Mouse (Mus musculus): ENCODE results near the gene Mms19. TPM values are rescaled to one million over a fixed set of nuclear protein-coding genes. Genes with fewer than 3 reads are reported as not detected.

Gene Mms19
- polyA plus RNA-seq (2016; fragmentation: Nextera tagmentation; extraction: Ambion mirVana) = 35.5 and 37.8 TPM in 2 replicates

DNA sequence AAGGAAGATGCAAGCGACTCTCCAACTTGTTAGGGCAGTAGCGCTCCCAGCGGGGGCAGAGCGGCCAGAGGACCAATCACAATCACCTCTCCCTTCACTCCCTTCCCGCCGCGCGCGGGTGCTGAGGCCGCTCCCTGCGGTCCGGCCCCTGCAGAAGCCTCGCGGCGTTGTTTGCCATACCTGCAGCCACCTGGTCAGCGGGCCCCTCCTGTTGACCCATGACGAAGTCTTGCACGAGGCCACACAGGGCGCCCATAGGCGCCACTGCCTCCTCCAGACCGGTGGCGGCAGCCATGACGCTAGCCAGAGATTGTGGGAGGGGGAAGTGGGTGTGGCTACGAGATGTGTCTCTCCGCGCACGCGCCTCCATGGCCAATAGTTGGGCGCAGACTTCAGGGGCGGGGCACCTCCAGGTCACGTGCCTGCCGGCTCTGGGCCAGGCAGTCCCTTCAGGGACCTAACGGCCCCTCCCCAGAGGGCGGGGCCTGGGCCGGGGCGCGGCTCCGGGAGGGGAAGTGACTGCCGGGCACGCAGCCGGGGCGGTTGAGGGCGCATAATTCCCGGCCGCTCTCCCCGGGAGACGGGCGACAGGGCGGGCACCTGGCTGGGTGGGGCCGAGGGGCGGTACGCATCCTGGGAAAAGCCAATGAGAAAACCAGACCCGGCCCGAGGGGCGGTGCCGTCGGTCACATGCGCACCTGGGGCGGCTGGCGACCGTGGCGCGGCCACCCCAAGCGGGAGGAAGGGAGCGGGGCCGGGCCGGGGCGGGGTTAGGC, at the start of gene Mms19:
Gene Mms19 (minus strand): TSS at position 339 of the 776 bp plus-strand sequence.
- Histone ChIP-seq H3K9ac (replicated peaks) (peak within 1 kb of the TSS; percentile 78), H3K9me3 (no peaks in the 10 kb centered on the region), H3K36me3 (no peaks in the 10 kb centered on the region), H3K27me3 (peaks cover 19% of the 10 kb centered on the region), H3K4me3 (peak within 1 kb of the TSS; percentile 63), H3K4me2 (replicated peaks) (peak within 1 kb of the TSS; percentile 97), H3K4me1 (peaks cover 12% of the 10 kb centered on the region), H3K27ac (replicated peaks) (peak within 1 kb of the TSS; percentile 71)
- WGBS = under 1% methylated on average over 61 of the region's 68 CpGs
- peak; percentile 96 for ATAC-seq (ENCODE audit: low FRiP score, low read depth)

- Histone ChIP-seq H3K27me3 (no peaks in the 10 kb centered on the region), H3K27ac (replicated peaks) (no peak overlapping the region), H3K4me3 (no peak overlapping the region), H3K4me1 (no peaks in the 10 kb centered on the region; the same call in 1 of the 2 replicates), H3K4me2 (replicated peaks) (no peak overlapping the region), H3K9ac (replicated peaks) (no peak overlapping the region), H3K36me3 (no peaks in the 10 kb centered on the region), H3K9me3 (no peaks in the 10 kb centered on the region)
- 0 out of 2 replicates have a peak, but pooled peaks have one; percentile 27 for ATAC-seq (ENCODE audit: low FRiP score, low read depth)
- 10% methylated on average over 5 of the region's 5 CpGs for WGBS
Observed at GRCm38 (mm10) chr19:42026158-42026557, 45.2 kb upstream of the Mms19 start.

DNA sequence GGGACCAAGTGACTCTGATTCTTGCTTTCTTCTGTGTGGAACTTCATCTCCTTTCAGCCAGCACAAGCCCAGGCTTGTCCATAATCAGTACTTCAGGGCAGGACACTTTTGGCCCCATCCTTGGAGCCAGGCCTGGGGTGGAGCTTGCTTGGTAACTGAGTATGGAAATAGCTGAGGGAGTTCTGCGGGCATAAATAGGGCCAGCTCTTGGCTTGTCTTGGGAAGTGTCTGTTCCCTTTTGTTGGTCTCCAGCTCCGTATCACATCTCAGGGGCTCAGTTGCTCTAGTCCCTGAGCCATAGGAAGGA, 41.5 kb upstream of the Mms19 start:
- Histone ChIP-seq H3K36me3 (no peaks in the 10 kb centered on the region), H3K4me2 (replicated peaks) (no peak overlapping the region), H3K27ac (replicated peaks) (no peak overlapping the region), H3K4me3 (no peak overlapping the region), H3K9me3 (no peaks in the 10 kb centered on the region), H3K27me3 (no peaks in the 10 kb centered on the region), H3K9ac (replicated peaks) (no peak overlapping the region), H3K4me1 (no peaks in the 10 kb centered on the region; the same call in 1 of the 2 replicates)
- 78% methylated on average over 2 of the region's 2 CpGs for WGBS
- no peak for ATAC-seq (ENCODE audit: low FRiP score, low read depth)

DNA sequence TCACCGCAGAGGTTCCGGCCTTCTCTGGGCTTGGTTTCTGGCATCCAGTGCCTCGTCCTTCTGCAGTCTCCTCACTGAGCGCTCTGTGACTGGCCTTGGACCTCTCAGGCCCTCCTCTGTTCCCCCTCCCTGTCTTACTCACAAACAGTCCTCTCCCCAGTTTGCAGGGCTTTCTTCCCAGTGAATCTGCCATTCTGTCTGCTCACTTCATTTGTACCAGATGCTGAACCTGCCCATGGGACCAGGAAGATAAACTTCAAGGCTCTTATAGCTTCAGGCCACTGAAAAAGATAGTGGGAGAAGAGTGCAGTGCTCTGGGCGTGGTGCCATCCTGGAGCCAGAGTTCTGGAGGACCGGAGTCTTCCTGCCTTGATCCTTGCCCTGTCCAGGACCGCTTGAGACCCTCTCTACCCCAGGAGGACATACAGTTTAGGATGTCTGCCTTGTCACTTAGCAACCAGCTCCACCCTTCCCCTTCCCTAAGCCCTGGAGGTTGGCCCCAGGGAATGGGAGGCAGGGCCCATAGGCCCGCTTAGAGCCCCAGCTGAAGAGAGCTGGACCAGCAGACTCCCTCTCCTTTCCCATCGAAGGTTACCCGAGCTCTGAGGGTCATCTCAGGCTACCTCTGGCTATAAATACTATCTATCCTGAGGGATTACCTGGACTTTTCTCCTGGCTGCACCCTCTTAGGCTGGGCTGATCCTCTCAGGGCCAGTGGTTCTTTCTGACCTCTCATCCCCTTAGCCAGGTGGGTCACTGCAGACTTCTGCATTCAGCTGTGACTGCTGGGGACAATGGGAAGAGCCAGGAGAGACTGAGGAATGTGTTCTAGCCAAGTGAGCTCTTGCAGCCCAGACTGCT, 41.0 kb upstream of the Mms19 start:
- Histone ChIP-seq H3K9ac (replicated peaks) (no peak overlapping the region), H3K4me2 (replicated peaks) (no peak overlapping the region), H3K9me3 (no peaks in the 10 kb centered on the region), H3K27ac (replicated peaks) (no peak overlapping the region), H3K36me3 (no peaks in the 10 kb centered on the region), H3K4me3 (no peak overlapping the region), H3K27me3 (no peaks in the 10 kb centered on the region), H3K4me1 (peaks cover 4% of the 10 kb centered on the region; the same call in 1 of the 2 replicates)
- WGBS = 55% methylated on average over 10 of the region's 10 CpGs
- no peak for ATAC-seq (ENCODE audit: low FRiP score, low read depth)

- Histone ChIP-seq H3K4me2 (replicated peaks) (no peak overlapping the region), H3K4me3 (no peak overlapping the region), H3K36me3 (no peaks in the 10 kb centered on the region), H3K27ac (replicated peaks) (0 out of 2 replicates have a peak overlapping the region, but pooled peaks have one; percentile 20), H3K27me3 (no peaks in the 10 kb centered on the region), H3K9ac (replicated peaks) (no peak overlapping the region), H3K4me1 (peaks cover 4% of the 10 kb centered on the region; the same call in 1 of the 2 replicates), H3K9me3 (no peaks in the 10 kb centered on the region)
- ATAC-seq (ENCODE audit: low FRiP score, low read depth) = no peak
- WGBS = 40% methylated on average over 4 of the region's 4 CpGs
Observed at GRCm38 (mm10) chr19:42019011-42019522, 38.1 kb upstream of the Mms19 start.

DNA sequence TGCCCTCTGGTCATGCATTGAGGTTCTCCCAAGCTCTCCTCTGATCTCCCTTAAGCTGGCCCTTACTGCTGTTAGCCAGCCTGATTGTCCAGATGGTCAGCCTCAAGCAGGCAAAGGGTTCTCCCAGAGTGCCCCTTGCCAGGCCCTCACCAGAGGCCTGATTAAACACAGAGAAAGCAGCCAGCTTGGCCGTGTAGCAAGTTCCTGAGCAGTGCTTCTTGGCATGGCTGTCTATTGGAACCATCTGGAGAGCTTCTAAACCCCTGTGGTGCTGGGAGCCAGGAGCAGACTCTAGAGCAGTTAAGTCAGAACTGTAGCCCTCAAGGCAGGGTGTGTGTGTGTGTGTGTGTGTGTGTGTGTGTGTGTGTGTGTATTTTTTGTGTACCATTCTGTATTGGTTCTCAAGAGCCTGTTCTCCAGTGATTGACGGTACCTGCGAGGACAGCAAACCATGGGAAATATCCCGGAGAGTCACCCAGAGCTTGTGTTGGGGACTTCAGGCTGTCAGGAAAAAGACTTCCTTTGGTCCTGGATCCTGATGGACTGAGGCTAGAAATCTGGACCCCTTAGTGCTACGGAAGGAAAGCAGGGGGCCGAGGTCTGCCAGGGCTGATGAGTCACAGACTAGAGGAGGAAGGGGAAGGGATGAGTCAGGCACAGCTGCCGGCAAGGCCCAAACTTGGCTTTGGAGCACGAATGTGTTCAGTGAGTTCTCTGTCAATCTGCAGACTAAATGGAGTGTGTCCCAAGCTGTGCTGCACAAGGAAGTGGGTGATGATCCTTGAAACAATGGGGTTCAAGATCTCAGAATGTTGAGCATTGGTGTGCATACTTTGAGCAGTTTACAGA, 36.7 kb upstream of the Mms19 start:
- Histone ChIP-seq H3K4me3 (no peak overlapping the region), H3K9ac (replicated peaks) (no peak overlapping the region), H3K9me3 (no peaks in the 10 kb centered on the region), H3K27me3 (no peaks in the 10 kb centered on the region), H3K36me3 (no peaks in the 10 kb centered on the region), H3K27ac (replicated peaks) (0 out of 2 replicates have a peak overlapping the region, but pooled peaks have one; percentile 8), H3K4me1 (peaks cover 4% of the 10 kb centered on the region; the same call in 1 of the 2 replicates), H3K4me2 (replicated peaks) (no peak overlapping the region)
- ATAC-seq (ENCODE audit: low FRiP score, low read depth) = no peak
- 76% methylated on average over 8 of the region's 8 CpGs for WGBS

GRCm38 (mm10) chr19:42016840-42017239, 35.9 kb upstream of the Mms19 start:
- H3K36me3 ChIP-seq = no peaks in the 10 kb centered on the region
- H3K9me3 ChIP-seq = no peaks in the 10 kb centered on the region
- peaks cover 4% of the 10 kb centered on the region; the same call in 1 of the 2 replicates for H3K4me1 ChIP-seq
- 0 out of 2 replicates have a peak overlapping the region, but pooled peaks have one; percentile 8 for H3K27ac ChIP-seq (replicated peaks)
- no peak overlapping the region for H3K4me2 ChIP-seq (replicated peaks)
- ATAC-seq (ENCODE audit: low FRiP score, low read depth) = no peak
- no peak overlapping the region for H3K9ac ChIP-seq (replicated peaks)
- no peaks in the 10 kb centered on the region for H3K27me3 ChIP-seq
- no peak overlapping the region for H3K4me3 ChIP-seq
- WGBS = 61% methylated on average over 5 of the region's 5 CpGs

DNA sequence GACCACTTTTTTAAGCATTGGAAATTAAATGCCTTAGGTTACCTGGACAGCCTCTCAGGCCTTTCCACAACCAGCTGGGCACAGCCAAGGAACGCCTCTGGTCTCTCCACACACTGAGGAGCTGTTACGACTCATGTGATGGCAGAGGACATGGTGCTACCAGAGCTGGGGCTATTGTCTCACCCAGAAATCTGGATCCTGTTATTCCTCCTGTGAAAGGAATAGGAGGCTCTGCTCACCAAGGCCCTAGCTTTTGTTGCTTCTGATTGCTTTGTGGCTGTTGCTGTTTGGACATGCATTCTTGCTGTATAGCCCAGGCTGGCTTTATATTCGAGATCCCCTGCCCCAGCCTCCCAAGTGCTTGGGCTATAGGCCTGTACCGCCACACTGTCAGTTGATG, 35.3 kb upstream of the Mms19 start:
- H3K27ac ChIP-seq (replicated peaks) = no peak overlapping the region
- H3K9ac ChIP-seq (replicated peaks) = no peak overlapping the region
- H3K36me3 ChIP-seq = no peaks in the 10 kb centered on the region
- H3K4me3 ChIP-seq = no peak overlapping the region
- no peaks in the 10 kb centered on the region for H3K27me3 ChIP-seq
- H3K4me2 ChIP-seq (replicated peaks) = no peak overlapping the region
- H3K4me1 ChIP-seq = peaks cover 4% of the 10 kb centered on the region; the same call in 1 of the 2 replicates
- no peak for ATAC-seq (ENCODE audit: low FRiP score, low read depth)
- no peaks in the 10 kb centered on the region for H3K9me3 ChIP-seq
- WGBS = 68% methylated on average over 4 of the region's 4 CpGs

DNA sequence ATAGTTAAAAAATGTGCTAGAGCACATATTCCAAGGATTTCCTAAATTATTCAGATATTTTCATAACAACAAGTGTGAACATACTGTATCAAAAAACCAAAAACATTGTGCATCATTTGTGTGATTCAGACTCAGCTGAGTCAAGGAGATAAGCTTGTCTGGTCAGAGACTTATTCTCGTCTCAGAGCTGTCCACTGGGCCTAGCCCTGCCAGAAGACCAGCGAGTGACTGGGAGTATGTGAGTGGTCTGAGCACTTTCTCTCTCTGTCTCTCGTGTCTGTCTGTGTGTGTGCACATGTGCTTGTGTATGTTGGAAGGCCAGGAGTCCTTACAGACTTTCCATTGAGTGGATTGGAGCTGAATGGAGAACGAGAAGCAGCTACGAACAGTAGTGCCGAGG, 34.0 kb upstream of the Mms19 start:
- peaks cover 6% of the 10 kb centered on the region; the same call in 1 of the 2 replicates for H3K4me1 ChIP-seq
- H3K4me2 ChIP-seq (replicated peaks) = no peak overlapping the region
- no peak for ATAC-seq (ENCODE audit: low FRiP score, low read depth)
- no peaks in the 10 kb centered on the region for H3K36me3 ChIP-seq
- WGBS = 77% methylated on average over 6 of the region's 6 CpGs
- no peak overlapping the region for H3K9ac ChIP-seq (replicated peaks)
- H3K9me3 ChIP-seq = no peaks in the 10 kb centered on the region
- no peak overlapping the region for H3K4me3 ChIP-seq
- H3K27ac ChIP-seq (replicated peaks) = no peak overlapping the region
- H3K27me3 ChIP-seq = no peaks in the 10 kb centered on the region

GRCm38 (mm10) chr19:42014231-42014825, 33.4 kb upstream of the Mms19 start:
- ATAC-seq (ENCODE audit: low FRiP score, low read depth) = no peak
- no peak overlapping the region for H3K9ac ChIP-seq (replicated peaks)
- no peaks in the 10 kb centered on the region for H3K36me3 ChIP-seq
- WGBS = 85% methylated on average over 3 of the region's 3 CpGs
- H3K4me3 ChIP-seq = no peak overlapping the region
- H3K27ac ChIP-seq (replicated peaks) = no peak overlapping the region
- H3K27me3 ChIP-seq = no peaks in the 10 kb centered on the region
- H3K9me3 ChIP-seq = no peaks in the 10 kb centered on the region
- H3K4me2 ChIP-seq (replicated peaks) = no peak overlapping the region
- peaks cover 6% of the 10 kb centered on the region; the same call in 1 of the 2 replicates for H3K4me1 ChIP-seq

DNA sequence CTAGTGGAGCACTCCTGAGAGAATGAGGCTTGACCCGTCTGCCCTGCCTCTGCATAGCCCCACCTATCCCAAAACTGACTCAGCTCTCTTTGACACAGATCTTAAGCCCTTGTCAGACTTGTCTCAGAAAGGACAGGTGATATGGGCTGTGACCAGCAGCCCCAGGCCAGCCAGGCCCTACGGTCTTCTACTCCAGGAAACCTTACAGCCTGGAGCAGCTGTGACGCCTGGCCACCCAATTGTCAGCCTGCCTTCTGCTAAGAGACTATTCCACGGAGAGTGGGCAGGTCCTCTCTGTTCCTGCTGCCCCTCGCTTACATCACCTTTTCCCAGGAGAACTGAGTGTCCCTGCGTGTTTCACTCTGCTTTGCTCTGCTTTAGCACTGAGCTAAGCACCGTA, 30.2 kb upstream of the Mms19 start:
- no peak overlapping the region for H3K27ac ChIP-seq (replicated peaks)
- H3K27me3 ChIP-seq = no peaks in the 10 kb centered on the region
- no peak overlapping the region for H3K4me2 ChIP-seq (replicated peaks)
- no peak overlapping the region for H3K9ac ChIP-seq (replicated peaks)
- no peaks in the 10 kb centered on the region for H3K36me3 ChIP-seq
- no peak overlapping the region for H3K4me3 ChIP-seq
- no peak for ATAC-seq (ENCODE audit: low FRiP score, low read depth)
- H3K4me1 ChIP-seq = peaks cover 6% of the 10 kb centered on the region
- no peaks in the 10 kb centered on the region for H3K9me3 ChIP-seq
- 87% methylated on average over 7 of the region's 7 CpGs for WGBS

Measured in midbrain, embryonic 12.5 days (tissue).